Mouse (Mus musculus) 3134 (cell line): ENCODE measurements around the gene Prkca.

Experiments
- DNase-seq: peaks from one replicate; pipeline ENCODE4 v3.0.0-alpha.2; 2011; ENCODE audit warnings: low spot score; ENCODE audit not compliant: insufficient read length; ENCODE audit errors: extremely low read depth

The Prkca gene

GRCm38 (mm10) chr11:108214521-108215223 lies 129.1 kb downstream of the Prkca start:
- DNase-seq, result no peak

- DNase-seq, result no peak
These were observed 129.9 kb downstream of the Prkca start for GRCm38 (mm10) chr11:108213783-108214182.

GRCm38 (mm10) chr11:108212638-108213037 lies 131.1 kb downstream of the Prkca start:
- DNase-seq, result no peak

- DNase-seq, result no peak
These were observed 131.7 kb downstream of the Prkca start for GRCm38 (mm10) chr11:108212030-108212429.

GRCm38 (mm10) chr11:108210749-108211148 lies 133.0 kb downstream of the Prkca start:
- DNase-seq, result no peak

- no peak for DNase-seq
These were observed 137.1 kb downstream of the Prkca start for GRCm38 (mm10) chr11:108206602-108207001.

GRCm38 (mm10) chr11:108204895-108205248 lies 138.9 kb downstream of the Prkca start:
- DNase-seq, result no peak

GRCm38 (mm10) chr11:108204202-108204894 lies 139.4 kb downstream of the Prkca start:
- DNase-seq, result no peak

- DNase-seq, result no peak
These were observed 140.9 kb downstream of the Prkca start for GRCm38 (mm10) chr11:108202835-108203234.

- no peak for DNase-seq
These were observed 142.8 kb downstream of the Prkca start for GRCm38 (mm10) chr11:108200679-108201586.

- DNase-seq, result no peak
These were observed 144.2 kb downstream of the Prkca start for GRCm38 (mm10) chr11:108199429-108199985.

GRCm38 (mm10) chr11:108198592-108198991 lies 145.1 kb downstream of the Prkca start:
- DNase-seq, result no peak

- DNase-seq, result no peak
These were observed 146.1 kb downstream of the Prkca start for GRCm38 (mm10) chr11:108197427-108198218.

GRCm38 (mm10) chr11:108196796-108197195 lies 146.9 kb downstream of the Prkca start:
- DNase-seq, result no peak

- no peak for DNase-seq
These were observed 153.4 kb downstream of the Prkca start for GRCm38 (mm10) chr11:108190298-108190697.

GRCm38 (mm10) chr11:108189362-108189761 lies 154.4 kb downstream of the Prkca start:
- DNase-seq, result no peak

GRCm38 (mm10) chr11:108182421-108182820 lies 161.3 kb downstream of the Prkca start:
- DNase-seq, result no peak

- no peak for DNase-seq
These were observed 162.6 kb downstream of the Prkca start for GRCm38 (mm10) chr11:108181012-108181713.

GRCm38 (mm10) chr11:108178802-108179201 lies 164.9 kb downstream of the Prkca start:
- no peak for DNase-seq

GRCm38 (mm10) chr11:108178258-108178657 lies 165.5 kb downstream of the Prkca start:
- no peak for DNase-seq
